Mouse (Mus musculus): ENCODE measurements around the gene Psmb7. TPM values are rescaled to one million over a fixed set of nuclear protein-coding genes. Genes with fewer than 3 reads are reported as not detected.

Gene Psmb7
- total RNA-seq, 2 experiments from 2014 or later: 205 to 234 TPM

- no peak for DNase-seq (ENCODE audit: extremely low spot score in 1 of 2, low spot score in 1 of 2)
Measured at GRCm38 (mm10) chr2:38547793-38548517, 95.9 kb downstream of the Psmb7 start.

DNA sequence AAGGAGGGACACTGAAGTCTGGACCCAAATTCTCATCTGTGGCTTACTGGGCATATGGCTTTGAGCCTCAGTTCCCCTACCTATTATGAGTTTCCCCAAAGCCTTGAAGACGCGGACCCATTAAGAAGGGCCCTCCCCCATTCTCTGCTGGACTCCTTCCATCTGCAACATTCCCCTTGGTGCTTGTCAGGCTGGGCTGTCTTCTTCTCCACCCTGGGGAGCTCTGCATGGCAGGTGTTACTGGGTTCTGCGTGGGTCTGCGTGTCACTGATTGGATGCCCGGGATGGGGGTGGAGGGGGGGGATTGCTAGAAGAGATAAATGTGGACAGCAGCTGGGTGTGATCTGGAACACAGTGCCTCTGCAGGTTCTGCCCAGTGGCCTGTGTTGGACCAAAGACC, 97.1 kb downstream of the Psmb7 start:
- no peak for DNase-seq (ENCODE audit: extremely low spot score in 1 of 2, low spot score in 1 of 2)

- DNase-seq (ENCODE audit: extremely low spot score in 1 of 2, low spot score in 1 of 2): no peak
Measured at GRCm38 (mm10) chr2:38546222-38546621, 97.7 kb downstream of the Psmb7 start.

DNA sequence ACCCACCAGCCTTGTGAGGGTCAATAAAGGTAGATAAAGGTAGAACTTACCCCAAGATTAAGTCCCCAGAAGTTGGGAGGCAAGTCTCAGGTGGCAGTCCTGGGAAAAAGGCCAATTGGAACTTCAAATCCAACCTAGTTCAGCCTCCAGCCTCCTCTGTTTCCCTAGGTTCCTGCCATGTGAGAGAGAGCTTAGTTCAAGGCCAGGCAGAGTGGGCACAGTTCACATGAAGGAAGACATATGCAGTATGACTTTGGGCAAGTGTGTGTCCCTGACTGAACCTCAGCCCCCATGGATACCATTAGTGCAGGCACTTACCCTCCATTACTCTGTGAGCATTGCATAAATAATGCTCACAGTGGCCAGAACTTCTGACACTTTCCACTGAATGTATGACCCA, 98.2 kb downstream of the Psmb7 start:
- no peak for DNase-seq (ENCODE audit: extremely low spot score in 1 of 2, low spot score in 1 of 2)

DNA sequence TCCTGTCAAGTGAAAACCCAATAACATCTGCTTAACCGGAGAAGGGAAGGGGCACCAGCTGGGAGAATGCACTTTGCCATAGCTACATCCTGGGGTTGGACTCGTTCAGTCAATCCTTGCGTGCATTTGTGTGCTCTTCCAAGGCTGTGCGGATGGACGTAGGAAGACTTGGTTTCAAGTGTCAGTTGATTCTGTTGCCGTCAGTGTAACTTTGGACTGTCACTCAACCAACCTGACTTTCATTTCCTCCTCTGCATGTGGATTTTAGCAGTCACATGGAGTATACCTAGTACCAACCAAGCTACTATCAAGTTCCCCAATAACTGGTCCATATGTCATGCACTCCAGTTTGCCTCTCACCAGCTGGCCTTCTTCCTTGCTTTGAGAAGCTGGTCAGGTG, 98.9 kb downstream of the Psmb7 start:
- no peak for DNase-seq (ENCODE audit: extremely low spot score in 1 of 2, low spot score in 1 of 2)

DNA sequence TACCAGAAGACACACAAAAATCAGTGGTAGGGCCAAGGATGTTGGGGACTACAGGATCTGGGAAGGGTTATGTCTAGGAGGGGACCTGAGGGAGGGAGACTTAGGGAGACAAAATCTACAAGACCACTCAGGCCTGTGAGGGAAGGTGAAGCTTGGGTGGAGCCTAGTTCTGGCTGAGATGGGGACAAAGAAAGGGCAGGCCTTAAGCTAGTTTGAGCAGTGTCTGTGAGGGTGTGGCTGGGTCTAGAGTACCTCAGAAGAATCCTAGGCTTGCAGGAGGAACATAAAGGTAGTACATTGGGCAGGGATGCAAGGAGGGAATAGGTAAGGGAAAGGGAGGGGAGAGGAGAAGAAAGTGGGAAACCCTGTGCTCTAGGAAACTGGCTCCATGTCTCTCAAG, 99.5 kb downstream of the Psmb7 start:
- DNase-seq (ENCODE audit: extremely low spot score in 1 of 2, low spot score in 1 of 2): no peak

DNA sequence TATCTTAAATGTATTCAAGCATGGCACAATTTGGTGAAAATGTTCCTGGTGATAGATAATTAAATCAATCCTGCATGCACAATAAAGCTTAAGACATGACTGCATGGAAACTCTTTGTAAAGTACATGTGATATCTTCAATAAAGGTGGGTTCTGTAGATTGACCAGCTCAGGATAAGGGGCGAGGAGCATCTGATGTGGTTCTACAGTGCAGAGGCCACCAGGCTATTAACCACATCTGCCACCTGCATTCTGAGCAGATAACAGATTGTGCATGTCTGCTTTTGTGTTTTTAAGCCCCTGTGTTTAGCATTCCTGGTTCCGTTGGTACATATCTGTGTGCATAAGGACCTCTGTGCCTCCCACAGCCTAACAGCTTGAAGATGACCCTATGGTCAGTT, 100.7 kb downstream of the Psmb7 start:
- DNase-seq (ENCODE audit: extremely low spot score in 1 of 2, low spot score in 1 of 2): no peak

DNA sequence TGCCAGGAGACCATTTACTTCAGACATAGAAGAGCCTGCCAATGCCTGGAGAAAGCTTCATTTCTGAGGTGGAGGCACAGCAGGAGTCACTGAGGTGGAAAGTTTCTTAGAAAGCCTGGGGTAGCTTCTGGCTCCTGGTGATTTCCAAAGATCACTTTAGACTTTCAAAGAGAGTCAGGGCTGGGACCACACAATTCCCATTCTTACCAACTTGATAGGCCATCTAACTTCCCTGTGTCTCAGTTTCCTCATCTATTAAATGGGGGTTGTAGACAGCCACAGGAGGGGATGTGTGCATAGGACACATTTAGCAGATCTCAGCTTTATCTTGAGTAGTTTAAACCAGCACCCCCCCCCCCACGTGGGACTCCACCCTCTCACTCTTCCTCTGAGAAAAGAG, 101.5 kb downstream of the Psmb7 start:
- no peak for DNase-seq (ENCODE audit: extremely low spot score in 1 of 2, low spot score in 1 of 2)

DNA sequence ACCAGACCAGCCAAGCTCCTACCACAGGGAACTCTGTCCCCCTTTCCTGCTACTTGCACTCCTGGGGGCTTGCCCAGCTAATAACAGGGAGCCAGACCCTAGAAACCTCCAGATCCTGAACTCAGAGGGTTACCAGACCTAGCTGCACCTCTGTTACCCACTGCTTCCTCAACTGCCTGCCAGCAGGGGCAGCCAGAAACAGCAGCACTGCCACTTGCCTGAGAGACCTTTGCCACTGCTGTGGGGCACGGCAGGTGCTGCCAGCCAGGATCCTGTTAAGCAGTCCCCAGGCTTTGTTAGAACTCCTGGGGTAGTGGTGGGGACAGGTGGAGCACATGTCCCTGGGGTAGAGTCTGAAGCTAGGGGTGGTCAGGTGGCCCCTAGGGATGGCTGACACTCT, 102.3 kb downstream of the Psmb7 start:
- no peak for DNase-seq (ENCODE audit: extremely low spot score in 1 of 2, low spot score in 1 of 2)

DNA sequence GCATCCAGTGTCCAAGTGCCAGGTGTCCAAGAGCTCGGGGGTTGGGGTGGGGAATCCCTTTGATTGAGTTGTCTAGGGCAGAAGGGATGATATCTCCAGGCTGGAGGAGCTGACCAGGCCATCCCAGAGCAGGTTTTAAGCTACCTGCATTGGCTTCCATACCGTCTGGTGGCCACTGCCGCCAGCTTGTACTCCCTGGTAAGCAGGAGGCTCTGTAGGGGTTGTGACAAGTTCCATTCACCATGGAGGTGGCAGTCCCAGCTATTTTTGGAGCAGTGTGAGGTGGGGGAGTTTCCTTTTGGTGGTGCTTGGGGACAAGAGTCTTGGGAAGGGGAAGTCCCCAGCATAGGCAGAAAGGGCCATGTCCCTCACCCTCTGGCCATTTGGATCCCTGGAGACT, 102.8 kb downstream of the Psmb7 start:
- DNase-seq (ENCODE audit: extremely low spot score in 1 of 2, low spot score in 1 of 2): no peak

DNA sequence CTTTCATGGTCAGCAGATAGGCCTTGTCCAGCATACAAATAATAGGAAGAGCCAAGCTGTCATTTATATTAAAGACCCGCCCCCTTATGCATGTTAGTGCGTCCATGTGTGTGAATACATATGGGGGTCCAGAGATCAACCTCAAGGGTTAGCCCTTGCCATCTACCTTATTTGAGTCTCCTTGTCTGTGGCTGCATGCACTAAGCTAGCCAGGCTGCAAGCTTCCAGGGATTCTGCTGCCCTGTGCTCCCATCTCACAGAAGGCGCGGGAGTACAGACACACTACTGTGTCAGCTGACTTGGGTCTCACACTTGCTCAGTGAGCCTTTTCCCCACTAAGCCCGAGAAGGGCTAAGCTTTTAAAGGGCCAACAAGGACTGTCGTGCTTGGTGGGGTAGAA, 103.2 kb downstream of the Psmb7 start:
- DNase-seq (ENCODE audit: extremely low spot score in 1 of 2, low spot score in 1 of 2): no peak

DNA sequence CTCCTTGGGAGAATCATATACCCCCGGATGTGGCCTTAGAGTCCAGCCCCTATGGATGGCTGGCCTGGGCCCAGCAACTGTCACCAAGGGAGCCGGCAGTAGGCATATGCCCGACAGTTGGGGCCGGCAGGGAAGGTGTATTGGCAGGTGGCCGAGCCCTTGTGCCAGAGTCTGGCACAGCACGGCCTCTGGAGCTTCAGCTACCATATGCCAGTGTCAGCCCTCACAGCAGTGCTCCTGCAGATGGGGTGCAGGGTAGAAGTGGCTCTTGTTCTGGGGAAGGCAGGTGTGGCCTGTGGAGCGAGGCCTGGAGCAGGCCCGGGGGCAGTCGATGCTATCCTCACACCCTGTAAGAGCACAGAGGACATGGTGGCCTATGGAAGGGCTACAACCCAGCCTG, 104.2 kb downstream of the Psmb7 start:
- DNase-seq (ENCODE audit: extremely low spot score in 1 of 2, low spot score in 1 of 2): no peak

Small RNAs within 50 kb of the gene (microRNA-seq; reads per million reads assigned to microRNA genes)
- gene Gm27634: 0 reads per million in 2 experiments

Other genes with a start within 250 kb of the Psmb7 start
- gene Nek6, start 132.4 kb downstream of the Psmb7 start, total RNA-seq (2021): 10 to 100 TPM; 46.1 to 47.0 TPM
- gene Nr5a1, start 70.5 kb upstream of the Psmb7 start, total RNA-seq (2021): not detected

Data from layer of hippocampus, postnatal 25 days (tissue).